16 mouse cellular contexts compared by ENCODE assay signal in the genomic region with DNA sequence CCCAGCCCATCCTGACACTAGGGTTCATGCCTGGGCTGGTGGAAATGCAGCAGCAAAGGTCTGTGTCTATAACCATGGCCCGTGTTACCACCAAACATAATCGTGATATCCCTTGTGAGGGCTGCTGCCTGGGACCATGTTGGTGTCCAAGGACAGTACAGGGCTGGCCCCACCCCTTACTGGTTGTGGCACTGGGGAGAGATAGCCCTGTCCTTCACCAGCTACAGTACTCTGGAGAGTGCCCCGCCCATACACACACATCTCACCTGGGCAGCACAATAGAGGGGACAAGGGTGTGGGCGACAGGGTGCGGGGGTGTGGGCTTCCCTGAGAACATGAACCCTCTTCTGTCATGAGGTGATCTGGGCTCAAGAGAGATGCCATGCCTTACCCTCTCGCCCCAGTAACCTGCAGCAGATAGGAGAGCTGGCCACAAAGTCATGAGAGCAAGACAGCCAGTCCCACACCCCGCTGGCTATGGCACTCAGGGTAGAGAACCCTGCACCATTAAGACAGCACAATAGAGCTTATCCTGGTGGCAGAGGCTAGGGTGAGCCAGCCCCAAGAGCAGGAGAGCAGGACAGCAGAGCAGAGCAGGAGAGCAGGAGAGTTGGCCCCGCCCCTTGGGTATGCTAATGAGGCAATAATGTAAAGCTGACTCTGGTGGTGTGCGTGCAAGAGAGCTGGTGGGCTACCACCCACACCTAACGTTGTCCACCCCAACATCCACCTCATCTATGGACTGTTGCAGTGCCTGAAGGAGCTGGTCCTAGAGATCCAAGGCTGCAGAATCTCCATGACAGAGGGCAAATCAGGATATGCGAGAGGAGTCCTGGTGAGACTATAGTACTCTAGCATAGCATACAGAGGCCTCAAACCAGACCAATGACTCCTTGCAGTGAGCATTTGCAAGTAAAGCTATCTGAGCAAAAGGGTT. TPM values are rescaled to one million over a fixed set of nuclear protein-coding genes. Genes with fewer than 3 reads are reported as not detected.
DNase-seq lines count a peak whose midpoint lies in the region; ATAC-seq lines count a peak whose summit lies in the region.
"Had no signal": no experiment of that assay in that cellular context is flagged by ENCODE, and none has a peak within 500 bp of the region (broad histone marks: within the 10 kb centered on the region; RNA-seq: fewer than 3 reads in every experiment).

No protein-coding gene starts in this region.

- H3K27me3 ChIP-seq in forebrain, embryonic 11.5 days (ENCODE audit: control insufficient read depth, insufficient read depth, low read length), result no peaks in the 10 kb centered on the region
- no peaks in the 10 kb centered on the region for H3K27me3 ChIP-seq in forebrain, embryonic 10.5 days (ENCODE audit: poor library complexity, severe bottlenecking)
- no peaks in the 10 kb centered on the region for H3K27me3 ChIP-seq in midbrain, embryonic 11.5 days (ENCODE audit: control insufficient read depth, insufficient read depth, low read length)
- no peaks in the 10 kb centered on the region for H3K27me3 ChIP-seq in midbrain, embryonic 10.5 days (ENCODE audit: low read depth, poor library complexity, severe bottlenecking)
- H3K27me3 ChIP-seq in forebrain, embryonic 14.5 days (replicated peaks; ENCODE audit: control insufficient read depth, insufficient read depth, low read length), result no peaks in the 10 kb centered on the region
- no peaks in the 10 kb centered on the region for H3K27me3 ChIP-seq in neural tube, embryonic 14.5 days (ENCODE audit: control insufficient read depth, insufficient read depth, low read length)

- H3K36me3 ChIP-seq in forebrain, embryonic 11.5 days (ENCODE audit: control insufficient read depth, insufficient read depth, low read length), result no peaks in the 10 kb centered on the region
- no peaks in the 10 kb centered on the region for H3K36me3 ChIP-seq in forebrain, embryonic 10.5 days (replicated peaks)
- H3K36me3 ChIP-seq in midbrain, embryonic 11.5 days (ENCODE audit: control insufficient read depth, insufficient read depth, low read length), result no peaks in the 10 kb centered on the region
- H3K36me3 ChIP-seq in midbrain, embryonic 10.5 days, result no peaks in the 10 kb centered on the region
- no peaks in the 10 kb centered on the region for H3K36me3 ChIP-seq in forebrain, embryonic 14.5 days (ENCODE audit: control insufficient read depth, insufficient read depth, low read length)
- H3K36me3 ChIP-seq in neural tube, embryonic 14.5 days (ENCODE audit: control insufficient read depth, insufficient read depth, low read length), result no peaks in the 10 kb centered on the region

- H3K4me2 ChIP-seq in forebrain, embryonic 11.5 days (ENCODE audit: low read depth, low read length, severe bottlenecking), result no peak overlapping the region
- no peak overlapping the region for H3K4me2 ChIP-seq in midbrain, embryonic 11.5 days
- no peak overlapping the region for H3K4me2 ChIP-seq in forebrain, embryonic 14.5 days (ENCODE audit: low read length)
- no peak overlapping the region for H3K4me2 ChIP-seq in neural tube, embryonic 14.5 days (ENCODE audit: low read depth, low read length)

- no peak overlapping the region for H3K27ac ChIP-seq in forebrain, embryonic 11.5 days (ENCODE audit: low read depth, low read length)
- H3K27ac ChIP-seq in forebrain, embryonic 10.5 days, result no peak overlapping the region
- no peak overlapping the region for H3K27ac ChIP-seq in midbrain, embryonic 11.5 days (ENCODE audit: low read depth, low read length)
- no peak overlapping the region for H3K27ac ChIP-seq in midbrain, embryonic 10.5 days (replicated peaks)
- H3K27ac ChIP-seq in forebrain, embryonic 14.5 days (ENCODE audit: low read depth, low read length), result no peak overlapping the region
- no peak overlapping the region for H3K27ac ChIP-seq in neural tube, embryonic 14.5 days (ENCODE audit: low read depth, low read length)
- H3K27ac ChIP-seq: heart, adult 2 months had no signal

- DNase-seq in forebrain, embryonic 11.5 days (ENCODE audit: low spot score), result no peak
- no peak for DNase-seq in forebrain, embryonic 10.5 days (ENCODE audit: extremely low spot score, low spot score)
- no peak for DNase-seq in midbrain, embryonic 11.5 days (ENCODE audit: low spot score, missing footprints)
- DNase-seq in midbrain, embryonic 10.5 days (ENCODE audit: low spot score), result no peak
- DNase-seq in forebrain, embryonic 14.5 days (ENCODE audit: low spot score), result no peak
- DNase-seq in urinary bladder, postnatal 25 days (ENCODE audit: low spot score), result no peak
- DNase-seq in urinary bladder, adult 18-20 months (ENCODE audit: low spot score in 2 of 2), result no peak
- DNase-seq: cerebellum, postnatal 25 days; gastrocnemius, postnatal 14 days; heart, adult 2 months; kidney, adult 9 months; lung, adult 2 months; lung, postnatal 36 days; right cerebral cortex, postnatal 4 days; thymus, postnatal 36 days had no signal

- no peaks in the 10 kb centered on the region for H3K9me3 ChIP-seq in forebrain, embryonic 11.5 days (ENCODE audit: control insufficient read depth, low read length)
- no peaks in the 10 kb centered on the region for H3K9me3 ChIP-seq in forebrain, embryonic 10.5 days
- no peaks in the 10 kb centered on the region for H3K9me3 ChIP-seq in midbrain, embryonic 11.5 days (ENCODE audit: control insufficient read depth, low read length)
- no peaks in the 10 kb centered on the region for H3K9me3 ChIP-seq in midbrain, embryonic 10.5 days (replicated peaks)
- H3K9me3 ChIP-seq in forebrain, embryonic 14.5 days (replicated peaks; ENCODE audit: control insufficient read depth, low read length), result no peaks in the 10 kb centered on the region
- no peaks in the 10 kb centered on the region for H3K9me3 ChIP-seq in neural tube, embryonic 14.5 days (ENCODE audit: control insufficient read depth, low read length)

- H3K4me3 ChIP-seq in forebrain, embryonic 11.5 days (ENCODE audit: low read depth, low read length), result no peak overlapping the region
- no peak overlapping the region for H3K4me3 ChIP-seq in forebrain, embryonic 10.5 days
- no peak overlapping the region for H3K4me3 ChIP-seq in midbrain, embryonic 11.5 days (ENCODE audit: low read depth, low read length)
- H3K4me3 ChIP-seq in midbrain, embryonic 10.5 days, result no peak overlapping the region
- H3K4me3 ChIP-seq in forebrain, embryonic 14.5 days (ENCODE audit: low read depth, low read length), result no peak overlapping the region
- H3K4me3 ChIP-seq in neural tube, embryonic 14.5 days (ENCODE audit: low read depth, low read length), result no peak overlapping the region
- H3K4me3 ChIP-seq: heart, adult 2 months had no signal

- no peak overlapping the region for H3K9ac ChIP-seq in forebrain, embryonic 11.5 days (ENCODE audit: low read length)
- H3K9ac ChIP-seq in midbrain, embryonic 11.5 days (ENCODE audit: low read length), result no peak overlapping the region
- no peak overlapping the region for H3K9ac ChIP-seq in forebrain, embryonic 14.5 days (ENCODE audit: low read length)
- H3K9ac ChIP-seq in neural tube, embryonic 14.5 days (replicated peaks; ENCODE audit: low read depth, low read length), result no peak overlapping the region

- H3K4me1 ChIP-seq in forebrain, embryonic 11.5 days (replicated peaks; ENCODE audit: control insufficient read depth, insufficient read depth, low read length), result no peaks in the 10 kb centered on the region
- no peaks in the 10 kb centered on the region for H3K4me1 ChIP-seq in forebrain, embryonic 10.5 days
- no peaks in the 10 kb centered on the region for H3K4me1 ChIP-seq in midbrain, embryonic 11.5 days (ENCODE audit: control insufficient read depth, insufficient read depth, low read length)
- no peaks in the 10 kb centered on the region for H3K4me1 ChIP-seq in midbrain, embryonic 10.5 days
- no peaks in the 10 kb centered on the region for H3K4me1 ChIP-seq in forebrain, embryonic 14.5 days (ENCODE audit: control insufficient read depth, insufficient read depth, low read length)
- H3K4me1 ChIP-seq in neural tube, embryonic 14.5 days (ENCODE audit: control insufficient read depth, insufficient read depth, low read length), result no peaks in the 10 kb centered on the region

- WGBS in forebrain, embryonic 11.5 days, result 62% methylated on average over 11 of the region's 11 CpGs
- 72% methylated on average over 11 of the region's 11 CpGs for WGBS in forebrain, embryonic 10.5 days
- 63% methylated on average over 11 of the region's 11 CpGs for WGBS in midbrain, embryonic 11.5 days
- WGBS in midbrain, embryonic 10.5 days, result 58% methylated on average over 11 of the region's 11 CpGs
- WGBS in forebrain, embryonic 14.5 days, result 67% methylated on average over 11 of the region's 11 CpGs
- WGBS in neural tube, embryonic 14.5 days, result 63% methylated on average over 11 of the region's 11 CpGs

- peak; percentile 49; the same call in 1 of the 2 replicates for ATAC-seq in forebrain, embryonic 11.5 days (replicated peaks; ENCODE audit: low FRiP score)
- peak; percentile 50; the same call in 1 of the 2 replicates for ATAC-seq in midbrain, embryonic 11.5 days (ENCODE audit: low FRiP score)
- peak; percentile 26; the same call in 1 of the 2 replicates for ATAC-seq in forebrain, embryonic 14.5 days
- ATAC-seq in neural tube, embryonic 14.5 days (ENCODE audit: low read depth), result peak; percentile 66; the same call in 1 of the 2 replicates

RNA-seq across cellular contexts. Expression of a gene that starts 12.7 kb away (rescaled TPM):
- polyA plus RNA-seq in forebrain, embryonic 11.5 days (2014; fragmentation: Nextera tagmentation; extraction: Ambion mirVana), result 10.7 TPM in 2 replicates
- polyA plus RNA-seq in forebrain, embryonic 10.5 days (2016; fragmentation: Nextera tagmentation; extraction: Ambion mirVana), result 5.5 and 5.7 TPM in 2 replicates
- 11.9 and 12.8 TPM in 2 replicates for polyA plus RNA-seq in midbrain, embryonic 11.5 days (2014; fragmentation: Nextera tagmentation; extraction: Ambion mirVana)
- 4.9 and 5.9 TPM in 2 replicates for polyA plus RNA-seq in midbrain, embryonic 10.5 days (2016; fragmentation: Nextera tagmentation; extraction: Ambion mirVana)
- polyA plus RNA-seq in forebrain, embryonic 14.5 days (2014; fragmentation: Nextera tagmentation; extraction: Ambion mirVana), result 22.1 and 23.7 TPM in 2 replicates
- 19.1 and 20.8 TPM in 2 replicates for polyA plus RNA-seq in neural tube, embryonic 14.5 days (2014; fragmentation: Nextera tagmentation; extraction: Ambion mirVana)
